Mouse (Mus musculus): Measurements from ENCODE around the gene Gm8909. TPM values are rescaled to one million over a fixed set of nuclear protein-coding genes. Genes with fewer than 3 reads are reported as not detected.
"Not testable (repeated sequence)": the region's sequence is repeated elsewhere in the genome, so short reads cannot be mapped to it uniquely, and the experiment has no call there.

The Gm8909 gene
- total RNA-seq, 2 experiments from 2014 or later = not detected

- DNase-seq (ENCODE audit: low spot score in 2 of 2) = not testable (repeated sequence)
These were observed 51.8 kb downstream of the Gm8909 start for GRCm38 (mm10) chr17:36116545-36116944.

Other genes with a start within 250 kb of the Gm8909 start
- gene Abcf1, start 198.8 kb downstream of the Gm8909 start, total RNA-seq (2021) = 10 to 100 TPM; 76.7 to 84.5 TPM
- 100 to 1,000 TPM; 133 to 136 TPM for gene Gnl1, start 188.7 kb downstream of the Gm8909 start, total RNA-seq (2021)
- 10 to 100 TPM; 59.7 to 63.8 TPM for gene Prr3, start 188.3 kb downstream of the Gm8909 start, total RNA-seq (2021)
- 1 to 10 TPM; 1.0 to 1.1 TPM for gene H2-T24, start 148.0 kb downstream of the Gm8909 start, total RNA-seq (2021)
- 1 to 10 TPM; 3.0 to 3.6 TPM for gene H2-T23, start 135.7 kb downstream of the Gm8909 start, total RNA-seq (2021)
- 1 to 10 TPM; 9.1 to 9.2 TPM for gene H2-T22, start 125.8 kb downstream of the Gm8909 start, total RNA-seq (2021)
- gene Gm6034, start 125.6 kb downstream of the Gm8909 start, total RNA-seq (2021) = not detected
- gene Gm11127, start 110.2 kb downstream of the Gm8909 start, total RNA-seq (2021) = under 1 TPM; 0.31 to 0.32 TPM
- gene Gm19684, start 46.9 kb downstream of the Gm8909 start, total RNA-seq (2021) = not detected
- gene Gm7030, start 39.1 kb downstream of the Gm8909 start, total RNA-seq (2021) = not detected
- not detected for gene H2-T3, start 21.8 kb upstream of the Gm8909 start, total RNA-seq (2021)
- gene Rpp21, start 89.5 kb upstream of the Gm8909 start, total RNA-seq (2021) = 10 to 100 TPM; 44.0 to 47.0 TPM
- 10 to 100 TPM; 20.4 to 21.4 TPM for gene Trim39, start 103.7 kb upstream of the Gm8909 start, total RNA-seq (2021)
- gene H2-M10.2, start 118.0 kb upstream of the Gm8909 start, total RNA-seq (2021) = not detected
- not detected for gene H2-M10.1, start 157.6 kb upstream of the Gm8909 start, total RNA-seq (2021)
- gene H2-M10.3, start 199.9 kb upstream of the Gm8909 start, total RNA-seq (2021) = not detected

All from layer of hippocampus, postnatal 14 days (tissue).